Mouse (Mus musculus) lung, adult 2 months (tissue): ENCODE data around the gene Thrap3.

Experiments
- CTCF ChIP-seq: fragments of 200-500 bp; IDR thresholded peaks from 2 replicates; pipeline ENCODE4 v1.5.1; 2011; ENCODE audit warnings: mild to moderate bottlenecking, low read length, control low read depth; ENCODE audit not compliant: insufficient read depth
- POLR2A ChIP-seq: fragments of 200-500 bp; IDR thresholded peaks from 2 replicates; pipeline ENCODE4 v1.6.1; 2011; ENCODE audit warnings: low read depth, mild to moderate bottlenecking, control low read depth, low read length, borderline replicate concordance; ENCODE audit errors: extremely low read depth

GRCm38 (mm10) chr4:126200036-126200435 is 2.5 kb downstream of the Thrap3 start:
- TF ChIP-seq POLR2A, result no peak
- no peak for TF ChIP-seq CTCF
